Mouse (Mus musculus) midbrain, embryonic 13.5 days (tissue): ENCODE measurements at regions not wholly inside any gene's neighbourhood (a gene's known extent, or its start where the extent isn't known, plus 50 kb on each side); places are given as distances from the start of the nearest gene placed in this dataset. TPM values are rescaled to one million over a fixed set of nuclear protein-coding genes. Genes with fewer than 3 reads are reported as not detected.

Source experiments
- ATAC-seq: fragments of 200-750 bp; cut with Nextera tagmentation; 2 replicates; pipeline ENCODE4 v1.8.0; 2017; ENCODE audit warnings: mild to moderate bottlenecking, moderate TSS enrichment, moderate library complexity
- H3K27ac ChIP-seq: fragments of 300-500 bp; sonication (generic); 2 replicates; pipeline ENCODE4 v1.5.1; 2015; ENCODE audit warnings: inconsistent platforms, mild to moderate bottlenecking, moderate library complexity
- H3K27me3 ChIP-seq: fragments of 300-500 bp; sonication (generic); 2 replicates; pipeline ENCODE4 v1.6.1; 2015; ENCODE audit warnings: mild to moderate bottlenecking, inconsistent platforms
- H3K36me3 ChIP-seq: fragments of 300-500 bp; sonication (generic); 2 replicates; pipeline ENCODE4 v1.6.1; 2015; ENCODE audit warnings: mild to moderate bottlenecking, inconsistent platforms
- H3K4me1 ChIP-seq: fragments of 300-500 bp; sonication (generic); replicated peaks from 2 replicates; pipeline ENCODE4 v1.6.1; 2015; ENCODE audit warnings: inconsistent platforms
- H3K4me2 ChIP-seq: fragments of 300-500 bp; sonication (generic); replicated peaks from 2 replicates; pipeline ENCODE4 v1.6.1; 2015; ENCODE audit warnings: moderate library complexity, mild to moderate bottlenecking, inconsistent platforms
- H3K4me3 ChIP-seq: fragments of 300-500 bp; sonication (generic); replicated peaks from 2 replicates; pipeline ENCODE4 v1.5.1; 2015; ENCODE audit warnings: mild to moderate bottlenecking, inconsistent platforms
- H3K9ac ChIP-seq: fragments of 300-500 bp; sonication (generic); replicated peaks from 2 replicates; pipeline ENCODE4 v1.6.1; 2015; ENCODE audit warnings: mild to moderate bottlenecking, inconsistent platforms
- H3K9me3 ChIP-seq: fragments of 300-500 bp; sonication (generic); 2 replicates; pipeline ENCODE4 v1.6.1; 2016; ENCODE audit warnings: mild to moderate bottlenecking, inconsistent platforms
- WGBS: fragments of 180-500 bp; shearing (Covaris S2); methylation state at CpG from one replicate; pipeline ENCODE4 v1.1.7; 2015; 5-methylcytosine and 5-hydroxymethylcytosine counted together
- microRNA counts: library from miRNA; unstranded; fragments of <30 nt; microRNA quantifications from one replicate; lab custom pipeline; 2016
- microRNA-seq: library from miRNA; unstranded; fragments of <30 nt; microRNA quantifications from one replicate; pipeline ENCODE4, GENCODE M21; 2016

DNA sequence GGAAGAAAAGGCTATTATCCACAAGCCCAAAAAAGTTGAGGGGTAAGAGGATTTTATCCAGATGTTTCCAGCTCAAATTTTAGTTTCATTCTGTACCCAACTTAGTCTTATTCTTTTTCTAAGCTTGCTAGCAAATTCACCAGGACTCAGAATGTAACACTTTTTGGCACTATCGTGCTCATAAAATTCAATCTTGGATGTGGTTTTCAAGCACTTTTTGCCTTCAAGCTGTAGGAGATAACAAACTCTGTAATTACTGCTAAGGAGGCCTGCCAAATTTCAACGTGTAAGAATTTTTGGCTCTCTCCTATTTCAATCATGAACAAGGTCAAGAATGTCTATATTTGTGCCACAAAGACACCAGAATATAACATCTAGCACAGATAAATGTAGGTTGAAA is 115.7 kb upstream of the Ell2 start:
- Histone ChIP-seq H3K9me3 (no peaks in the 10 kb centered on the region), H3K9ac (no peak overlapping the region), H3K27me3 (no peaks in the 10 kb centered on the region), H3K4me3 (no peak overlapping the region), H3K4me2 (no peak overlapping the region), H3K4me1 (no peaks in the 10 kb centered on the region), H3K27ac (no peak overlapping the region), H3K36me3 (no peaks in the 10 kb centered on the region)
- ATAC-seq: no peak
- 87% methylated on average over 2 of the region's 2 CpGs for WGBS

DNA sequence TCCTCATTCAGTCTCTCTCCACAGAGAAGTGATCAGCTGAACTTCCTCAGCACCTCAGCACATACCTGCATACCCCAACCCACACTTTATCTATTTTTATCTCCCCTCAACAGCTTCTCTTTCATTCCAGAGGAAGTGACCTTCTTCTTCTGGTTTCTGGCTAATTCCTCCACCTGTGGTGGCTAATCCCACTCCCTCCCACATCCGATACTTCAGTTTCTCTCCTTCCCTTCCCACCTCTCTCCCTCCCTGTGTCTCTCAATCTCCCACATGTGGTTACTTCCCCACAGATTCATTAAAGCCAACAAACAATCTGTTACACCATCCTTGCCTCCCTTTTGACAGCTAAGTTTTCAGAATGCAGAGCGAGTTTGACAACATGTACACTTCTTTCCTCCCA is 109.7 kb upstream of the Ell2 start:
- Histone ChIP-seq H3K4me2 (no peak overlapping the region), H3K27ac (no peak overlapping the region), H3K4me1 (no peaks in the 10 kb centered on the region), H3K9ac (no peak overlapping the region), H3K36me3 (no peaks in the 10 kb centered on the region), H3K4me3 (no peak overlapping the region), H3K9me3 (no peaks in the 10 kb centered on the region), H3K27me3 (no peaks in the 10 kb centered on the region)
- WGBS: 94% methylated on average over 2 of the region's 2 CpGs
- no peak for ATAC-seq

DNA sequence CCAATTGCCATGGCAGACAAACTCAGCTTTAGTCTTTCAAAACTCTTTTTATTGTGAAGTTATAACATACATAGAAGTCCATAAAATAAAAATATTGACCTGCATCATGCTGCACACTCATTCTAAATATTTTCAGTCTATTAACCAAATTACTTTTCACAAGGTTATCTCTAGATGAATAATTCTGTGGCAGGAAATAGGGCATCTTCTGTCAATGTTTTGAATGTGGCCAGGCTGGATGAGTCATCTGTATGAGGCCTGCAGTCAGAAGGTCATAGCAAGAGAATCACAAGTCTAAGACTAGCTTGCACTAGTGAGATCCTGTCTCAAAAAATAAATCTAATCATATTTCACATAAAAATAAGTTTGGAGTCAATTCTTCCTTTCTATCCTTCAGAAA is 108.4 kb upstream of the Ell2 start:
- Histone ChIP-seq H3K9me3 (no peaks in the 10 kb centered on the region), H3K4me2 (no peak overlapping the region), H3K36me3 (no peaks in the 10 kb centered on the region), H3K4me1 (no peaks in the 10 kb centered on the region), H3K27ac (no peak overlapping the region), H3K27me3 (no peaks in the 10 kb centered on the region), H3K4me3 (no peak overlapping the region), H3K9ac (no peak overlapping the region)
- no peak for ATAC-seq

DNA sequence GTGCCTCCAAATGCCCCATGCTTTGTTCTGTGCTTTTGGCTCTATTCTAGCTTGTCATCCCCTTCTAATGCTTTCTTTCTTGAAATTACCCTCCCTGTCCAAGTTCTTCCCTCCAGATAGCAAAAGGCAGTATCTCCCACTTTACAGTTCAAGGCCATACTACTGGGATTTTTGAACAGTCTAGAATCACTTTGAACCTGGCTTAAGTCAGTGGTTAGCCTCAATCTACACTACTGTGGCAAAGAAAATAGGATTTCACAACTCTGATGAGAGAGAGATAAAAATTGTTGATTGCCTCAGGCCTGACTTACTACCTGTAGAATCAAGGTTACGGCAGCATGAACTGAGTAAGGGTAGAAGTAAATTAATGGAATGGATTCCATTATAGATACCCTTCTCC is 107.9 kb upstream of the Ell2 start:
- ATAC-seq: no peak
- Histone ChIP-seq H3K9me3 (no peaks in the 10 kb centered on the region), H3K27me3 (no peaks in the 10 kb centered on the region), H3K4me1 (no peaks in the 10 kb centered on the region), H3K9ac (no peak overlapping the region), H3K36me3 (no peaks in the 10 kb centered on the region), H3K4me3 (no peak overlapping the region), H3K27ac (no peak overlapping the region), H3K4me2 (no peak overlapping the region)
- WGBS: 98% methylated on average over 1 of the region's 1 CpGs

DNA sequence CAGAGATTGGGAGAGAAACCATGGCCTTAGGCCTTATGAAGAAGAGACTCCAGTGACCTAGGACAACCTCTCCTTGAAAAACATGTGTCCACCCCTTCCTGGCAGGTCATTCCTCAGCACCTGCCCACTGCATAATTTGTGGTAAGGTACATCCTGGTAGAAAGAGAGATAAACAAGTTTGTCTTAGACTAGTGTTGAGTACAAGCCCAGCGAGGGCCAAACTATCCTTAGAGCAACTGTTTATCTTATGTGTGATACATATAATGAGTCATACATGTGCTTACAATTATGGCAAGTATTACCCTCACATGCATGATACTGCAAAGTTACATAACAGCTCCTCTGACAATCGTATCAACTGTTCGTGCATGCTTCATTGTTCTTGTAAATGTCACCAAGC is 83.3 kb upstream of the Ell2 start:
- no peaks in the 10 kb centered on the region for H3K36me3 ChIP-seq

DNA sequence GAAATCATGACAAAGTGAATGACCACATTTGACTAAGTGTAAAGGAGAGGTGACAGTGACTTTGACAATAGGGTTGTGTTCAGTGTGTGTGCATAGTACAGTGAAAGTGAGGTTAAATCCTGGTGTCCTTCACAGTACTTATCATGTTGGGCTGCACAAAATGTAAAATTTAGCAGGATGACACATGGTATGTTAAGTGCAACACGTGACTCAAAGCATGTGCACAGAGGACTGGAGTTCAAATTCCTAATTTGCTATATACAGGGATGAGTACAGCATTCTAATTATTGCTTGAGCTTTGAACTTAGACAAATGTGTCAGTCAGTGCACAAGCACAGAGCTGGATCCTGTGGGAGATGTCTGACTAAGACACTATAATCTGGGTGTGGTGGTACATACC is 79.2 kb upstream of the Ell2 start:
- no peaks in the 10 kb centered on the region for H3K9me3 ChIP-seq
- no peak for ATAC-seq
- no peak overlapping the region for H3K27ac ChIP-seq
- H3K4me2 ChIP-seq: no peak overlapping the region
- H3K9ac ChIP-seq: no peak overlapping the region
- no peaks in the 10 kb centered on the region for H3K36me3 ChIP-seq
- no peaks in the 10 kb centered on the region for H3K27me3 ChIP-seq
- no peaks in the 10 kb centered on the region for H3K4me1 ChIP-seq
- 87% methylated on average over 1 of the region's 1 CpGs for WGBS
- H3K4me3 ChIP-seq: no peak overlapping the region

More for the DNA sequence above, 83.3 kb upstream of the Ell2 start:
- no peaks in the 10 kb centered on the region for H3K9me3 ChIP-seq
- H3K27me3 ChIP-seq: no peaks in the 10 kb centered on the region
- ATAC-seq: no peak
- no peak overlapping the region for H3K9ac ChIP-seq
- H3K4me3 ChIP-seq: no peak overlapping the region
- no peak overlapping the region for H3K4me2 ChIP-seq
- H3K27ac ChIP-seq: no peak overlapping the region
- WGBS: 96% methylated on average over 3 of the region's 3 CpGs
- no peaks in the 10 kb centered on the region for H3K4me1 ChIP-seq

DNA sequence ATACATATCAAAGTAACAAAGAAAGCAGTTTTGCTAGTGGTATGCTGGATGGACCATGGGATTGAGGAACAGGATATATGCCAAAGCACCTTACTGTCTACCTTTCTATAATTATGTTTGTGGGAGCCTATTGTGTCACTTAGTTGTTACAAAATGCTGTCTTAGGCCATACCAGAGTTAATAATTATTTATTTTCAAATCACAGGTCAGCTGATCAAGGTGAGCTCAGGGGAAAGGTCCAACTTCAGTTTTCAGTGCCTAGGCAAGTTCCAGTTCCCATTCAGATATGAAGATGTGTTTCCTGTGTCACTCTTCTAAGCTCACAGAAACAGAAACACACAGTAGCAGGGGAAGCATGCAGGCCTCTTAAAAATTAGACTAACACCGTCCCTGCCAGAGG is 75.5 kb upstream of the Ell2 start:
- Histone ChIP-seq H3K4me1 (no peaks in the 10 kb centered on the region), H3K9ac (no peak overlapping the region), H3K36me3 (no peaks in the 10 kb centered on the region), H3K4me3 (no peak overlapping the region), H3K27me3 (no peaks in the 10 kb centered on the region), H3K4me2 (no peak overlapping the region), H3K27ac (no peak overlapping the region), H3K9me3 (no peaks in the 10 kb centered on the region)
- 89% methylated on average over 1 of the region's 1 CpGs for whole genome bisulfite sequencing
- no peak for ATAC-seq

DNA sequence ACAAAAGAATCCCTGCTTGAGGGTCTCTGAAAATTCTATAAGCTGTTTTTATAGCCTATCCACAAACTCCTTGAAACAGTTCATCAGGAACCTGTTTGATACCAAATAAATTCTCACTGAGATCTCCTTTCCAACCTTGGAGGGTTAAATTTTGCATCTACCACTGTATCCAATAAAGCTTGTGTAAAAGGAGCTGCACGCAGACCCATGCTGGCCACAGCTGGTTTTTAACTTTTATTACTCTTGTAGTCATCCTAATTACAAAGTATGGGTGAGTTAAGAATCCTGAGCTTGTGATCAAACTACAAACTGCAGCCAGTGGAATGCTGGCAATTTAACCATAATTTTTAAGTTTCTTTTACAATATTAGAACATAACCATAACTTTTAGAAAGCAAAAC is 59.0 kb upstream of the Ell2 start:
- no peak overlapping the region for H3K9ac ChIP-seq
- H3K36me3 ChIP-seq: no peaks in the 10 kb centered on the region
- H3K9me3 ChIP-seq: no peaks in the 10 kb centered on the region
- no peak overlapping the region for H3K4me2 ChIP-seq
- WGBS: 83% methylated on average over 1 of the region's 1 CpGs
- H3K27me3 ChIP-seq: no peaks in the 10 kb centered on the region
- no peak overlapping the region for H3K4me3 ChIP-seq
- no peak overlapping the region for H3K27ac ChIP-seq
- no peaks in the 10 kb centered on the region for H3K4me1 ChIP-seq
- no peak for ATAC-seq

DNA sequence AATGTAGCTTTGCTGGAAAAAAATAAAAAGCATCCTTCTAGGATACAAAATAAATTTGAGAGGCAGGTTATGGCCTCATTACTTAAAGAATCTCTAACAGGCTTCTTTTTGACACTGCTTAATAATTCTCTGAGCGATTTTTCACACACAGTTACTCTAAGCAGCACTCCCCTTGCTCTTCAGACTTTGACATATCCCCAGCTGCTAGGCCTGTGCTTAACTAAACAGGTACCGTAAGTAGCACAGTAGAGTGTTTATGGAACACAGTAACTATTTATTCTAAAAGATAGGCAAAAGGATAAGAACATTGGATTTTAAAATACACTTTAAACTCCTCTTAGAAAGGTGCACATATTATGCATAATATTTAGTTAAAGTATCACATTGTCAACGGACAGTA is 54.6 kb upstream of the Ell2 start:
- H3K4me1 ChIP-seq: no peaks in the 10 kb centered on the region
- 83% methylated on average over 3 of the region's 3 CpGs for WGBS
- no peak for ATAC-seq

DNA sequence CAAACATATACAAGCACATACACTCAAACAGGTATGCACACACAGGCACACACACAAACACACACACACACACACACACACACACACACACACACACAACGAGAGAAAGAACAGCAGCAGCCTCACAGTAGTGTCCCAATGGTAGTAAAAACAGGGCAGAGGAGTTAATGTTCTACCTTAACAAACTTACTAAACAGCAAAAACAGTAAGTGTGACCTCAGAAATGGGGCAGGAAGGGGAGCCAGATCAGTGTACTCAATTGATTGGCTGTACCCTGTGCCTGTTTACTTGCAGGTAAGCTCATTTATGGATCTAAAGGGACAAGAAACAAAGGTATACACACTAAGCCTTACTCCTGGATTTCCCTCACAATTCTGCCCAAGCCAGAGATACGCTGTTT is 53.6 kb upstream of the Ell2 start:
- WGBS: 83% methylated on average over 2 of the region's 2 CpGs
- no peak for ATAC-seq

More for the DNA sequence above, 54.6 kb upstream of the Ell2 start:
- Histone ChIP-seq H3K36me3 (no peaks in the 10 kb centered on the region), H3K27ac (no peak overlapping the region), H3K4me3 (no peak overlapping the region), H3K4me2 (no peak overlapping the region), H3K27me3 (no peaks in the 10 kb centered on the region), H3K9me3 (no peaks in the 10 kb centered on the region), H3K9ac (no peak overlapping the region)

More for the DNA sequence above, 53.6 kb upstream of the Ell2 start:
- Histone ChIP-seq H3K4me2 (no peak overlapping the region), H3K9ac (no peak overlapping the region), H3K4me1 (no peaks in the 10 kb centered on the region), H3K27ac (no peak overlapping the region), H3K27me3 (no peaks in the 10 kb centered on the region), H3K9me3 (no peaks in the 10 kb centered on the region), H3K36me3 (no peaks in the 10 kb centered on the region), H3K4me3 (no peak overlapping the region)

MicroRNAs in the stretch of these regions (microRNA counts, 519-probe panel; counts per million panel counts)
- 110 counts per million, percentile 56 among the panel's probes with 10 or more counts for microRNA mmu-miR-682 (lab: Ali Mortazavi, UCI)

Small RNA genes lying in the stretch of these regions (microRNA-seq; reads per million reads assigned to microRNA genes)
- gene Mir682: not detected
